Mouse (Mus musculus): ENCODE results near the gene Rasa3.

DNA sequence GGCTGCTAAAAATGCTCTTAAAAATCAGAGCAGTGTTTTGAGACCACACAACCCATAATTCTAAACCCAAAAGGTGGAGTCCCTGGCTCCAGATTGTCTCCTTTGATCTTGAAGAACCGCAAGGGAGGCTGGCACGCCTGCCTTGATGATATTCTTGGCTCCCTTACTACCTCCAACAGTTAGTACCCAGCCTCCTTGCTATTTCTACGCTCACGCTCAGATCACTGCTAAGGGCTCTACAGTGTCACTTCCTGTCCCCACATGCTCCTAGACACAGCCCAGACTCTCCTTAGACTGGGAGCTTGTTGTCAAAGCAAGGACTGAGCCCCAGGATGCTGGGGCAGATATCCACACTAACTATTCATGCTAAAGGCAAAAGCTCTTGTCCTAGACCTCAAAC is 46.6 kb downstream of the Rasa3 start:
- no peak for TF ChIP-seq CTCF (IDR thresholded peaks at IDR 0.05; ENCODE audit: low read depth)
- TF ChIP-seq EP300 (IDR thresholded peaks at IDR 0.05; ENCODE audit: low read depth): no peak
